Mouse (Mus musculus): ENCODE data around the gene Axin2.

Axin2 gene

GRCm38 (mm10) chr11:108929700-108930099, 9.6 kb downstream of the Axin2 start:
- no peak for DNase-seq (ENCODE audit: low spot score)

- no peak for DNase-seq (ENCODE audit: low spot score)
Measured at GRCm38 (mm10) chr11:108930612-108931011, 10.5 kb downstream of the Axin2 start.

GRCm38 (mm10) chr11:108933835-108934234, 13.7 kb downstream of the Axin2 start:
- DNase-seq (ENCODE audit: low spot score), result no peak

- no peak for DNase-seq (ENCODE audit: low spot score)
Measured at GRCm38 (mm10) chr11:108935128-108935868, 15.1 kb downstream of the Axin2 start.

- DNase-seq (ENCODE audit: low spot score), result no peak
Measured at GRCm38 (mm10) chr11:108936016-108936792, 16.1 kb downstream of the Axin2 start.

GRCm38 (mm10) chr11:108940655-108941412, 20.7 kb downstream of the Axin2 start:
- no peak for DNase-seq (ENCODE audit: low spot score)

GRCm38 (mm10) chr11:108941836-108942235, 21.7 kb downstream of the Axin2 start:
- DNase-seq (ENCODE audit: low spot score), result no peak

GRCm38 (mm10) chr11:108943741-108944140, 23.6 kb downstream of the Axin2 start:
- no peak for DNase-seq (ENCODE audit: low spot score)

- no peak for DNase-seq (ENCODE audit: low spot score)
Measured at GRCm38 (mm10) chr11:108945666-108946065, 25.5 kb downstream of the Axin2 start.

- DNase-seq (ENCODE audit: low spot score), result no peak
Measured at GRCm38 (mm10) chr11:108947425-108948184, 27.5 kb downstream of the Axin2 start.

- DNase-seq (ENCODE audit: low spot score), result no peak
Measured at GRCm38 (mm10) chr11:108948501-108948900, 28.4 kb downstream of the Axin2 start.

- DNase-seq (ENCODE audit: low spot score), result no peak
Measured at GRCm38 (mm10) chr11:108948931-108949330, 28.8 kb downstream of the Axin2 start.

- no peak for DNase-seq (ENCODE audit: low spot score)
Measured at GRCm38 (mm10) chr11:108952343-108952742, 32.2 kb downstream of the Axin2 start.

- DNase-seq (ENCODE audit: low spot score), result no peak
Measured at GRCm38 (mm10) chr11:108955943-108956342, 35.8 kb downstream of the Axin2 start.

- no peak for DNase-seq (ENCODE audit: low spot score)
Measured at GRCm38 (mm10) chr11:108958349-108958748, 38.2 kb downstream of the Axin2 start.

- no peak for DNase-seq (ENCODE audit: low spot score)
Measured at GRCm38 (mm10) chr11:108959196-108959595, 39.0 kb downstream of the Axin2 start.

- no peak for DNase-seq (ENCODE audit: low spot score)
Measured at GRCm38 (mm10) chr11:108961651-108962065, 41.5 kb downstream of the Axin2 start.

- DNase-seq (ENCODE audit: low spot score), result no peak
Measured at GRCm38 (mm10) chr11:108963476-108964232, 43.5 kb downstream of the Axin2 start.

GRCm38 (mm10) chr11:108965740-108966139, 45.6 kb downstream of the Axin2 start:
- DNase-seq (ENCODE audit: low spot score), result no peak

GRCm38 (mm10) chr11:108973459-108973858, 53.3 kb downstream of the Axin2 start:
- DNase-seq (ENCODE audit: low spot score), result no peak

GRCm38 (mm10) chr11:108973866-108974265, 53.7 kb downstream of the Axin2 start:
- no peak for DNase-seq (ENCODE audit: low spot score)
